Mouse (Mus musculus): Measurements from ENCODE around the gene Trp53i11. TPM values are rescaled to one million over a fixed set of nuclear protein-coding genes. Genes with fewer than 3 reads are reported as not detected.

Gene Trp53i11
- polyA plus RNA-seq, 1 experiment: 47.0 TPM

DNA sequence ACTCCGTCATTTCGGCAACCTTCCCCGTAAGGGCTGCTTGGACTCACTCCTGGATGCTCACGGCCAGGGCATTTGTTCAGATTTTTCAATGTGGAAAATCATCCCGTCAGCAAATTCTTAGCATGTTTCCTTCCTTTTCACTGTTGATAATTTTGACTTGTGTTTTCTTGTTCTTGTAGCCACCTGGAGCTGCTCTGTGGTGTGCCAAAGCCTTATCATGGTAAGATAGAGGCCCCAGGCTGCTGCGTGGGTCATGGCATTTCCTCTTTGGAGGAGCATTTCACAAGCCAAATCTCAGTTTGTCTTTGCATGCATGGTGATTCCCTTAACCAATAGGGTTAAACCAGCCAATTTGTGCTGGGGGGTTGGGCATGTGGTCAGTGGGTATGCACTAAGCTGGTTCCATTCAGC, 35.2 kb upstream of the Trp53i11 start:
- Histone ChIP-seq H3K4me3 (ENCODE audit: low read depth, low read length) (no peak overlapping the region), H3K4me1 (ENCODE audit: control insufficient read depth, insufficient read depth, insufficient read length, low read length) (peaks cover 16% of the 10 kb centered on the region), H3K27ac (ENCODE audit: insufficient read depth, low read depth, low read length) (no peak overlapping the region), H3K36me3 (ENCODE audit: control insufficient read depth, insufficient read depth, low read length) (no peaks in the 10 kb centered on the region), H3K27me3 (ENCODE audit: control insufficient read depth, insufficient read depth, low read length) (no peaks in the 10 kb centered on the region)
- WGBS: 51% methylated on average over 6 of the region's 6 CpGs
- TF ChIP-seq CTCF (IDR thresholded peaks at IDR 0.05; ENCODE audit: extremely low read depth, insufficient read length, insufficient replicate concordance, low read depth, low read length) (no peak), POLR2A (IDR thresholded peaks at IDR 0.05; ENCODE audit: low read depth, low read length) (no peak)

DNA sequence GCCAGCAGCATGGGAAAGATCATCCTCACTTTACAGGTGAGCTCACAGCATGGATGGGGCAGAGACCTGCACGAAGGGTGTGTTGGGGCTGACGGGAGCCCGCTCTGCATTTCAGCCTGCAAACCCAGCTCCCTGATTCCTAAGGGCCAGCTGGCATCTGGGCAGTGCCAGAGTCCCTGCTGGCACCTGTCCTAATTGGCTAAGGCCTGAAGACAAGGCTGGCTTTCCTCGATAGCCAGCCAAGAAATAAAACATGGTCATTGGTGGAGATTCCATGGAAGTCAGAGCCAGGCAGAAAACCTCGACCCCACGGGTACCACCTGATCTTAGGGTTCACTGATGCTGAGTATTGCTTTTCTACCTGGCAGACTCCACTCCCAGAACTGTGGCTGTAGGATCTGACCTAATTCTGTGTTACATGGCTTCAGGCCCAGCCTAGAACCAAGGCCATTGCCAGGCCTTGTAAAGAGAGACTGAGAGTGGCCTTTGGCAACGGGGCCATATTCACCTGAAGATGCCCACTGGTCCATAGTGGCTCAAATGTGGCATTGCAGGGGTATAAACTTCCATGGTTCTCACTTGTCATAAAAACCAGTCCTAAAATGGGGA, 34.4 kb upstream of the Trp53i11 start:
- H3K4me3 ChIP-seq (ENCODE audit: low read depth, low read length): no peak overlapping the region
- H3K36me3 ChIP-seq (ENCODE audit: control insufficient read depth, insufficient read depth, low read length): no peaks in the 10 kb centered on the region
- WGBS: 44% methylated on average over 7 of the region's 7 CpGs
- peaks cover 16% of the 10 kb centered on the region for H3K4me1 ChIP-seq (ENCODE audit: control insufficient read depth, insufficient read depth, insufficient read length, low read length)
- H3K27ac ChIP-seq (ENCODE audit: insufficient read depth, low read depth, low read length): no peak overlapping the region
- TF ChIP-seq POLR2A (IDR thresholded peaks at IDR 0.05; ENCODE audit: low read depth, low read length): no peak
- no peak for TF ChIP-seq CTCF (IDR thresholded peaks at IDR 0.05; ENCODE audit: extremely low read depth, insufficient read length, insufficient replicate concordance, low read depth, low read length)
- H3K27me3 ChIP-seq (ENCODE audit: control insufficient read depth, insufficient read depth, low read length): no peaks in the 10 kb centered on the region

DNA sequence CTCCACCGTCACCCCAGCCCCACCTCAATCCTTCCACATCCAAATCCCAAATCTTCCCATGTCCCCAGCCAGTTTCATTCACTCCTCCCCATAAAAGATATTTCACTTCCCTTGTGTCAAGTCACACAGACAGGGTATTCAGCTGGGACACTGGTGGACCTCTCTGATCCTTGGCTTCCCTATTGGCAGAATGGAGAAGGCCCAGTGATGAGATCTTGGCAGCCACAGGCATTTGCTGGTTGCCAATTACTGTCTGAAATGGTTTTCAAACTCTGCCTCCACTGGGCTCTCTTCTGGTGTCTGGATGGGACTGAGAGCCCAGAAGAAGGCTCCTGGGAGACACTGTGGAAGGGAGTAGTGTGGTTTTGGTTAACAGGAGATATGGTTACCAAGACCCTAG, 33.5 kb upstream of the Trp53i11 start:
- peaks cover 16% of the 10 kb centered on the region for H3K4me1 ChIP-seq (ENCODE audit: control insufficient read depth, insufficient read depth, insufficient read length, low read length)
- H3K27ac ChIP-seq (ENCODE audit: insufficient read depth, low read depth, low read length): no peak overlapping the region
- H3K27me3 ChIP-seq (ENCODE audit: control insufficient read depth, insufficient read depth, low read length): no peaks in the 10 kb centered on the region
- TF ChIP-seq CTCF (IDR thresholded peaks at IDR 0.05; ENCODE audit: extremely low read depth, insufficient read length, insufficient replicate concordance, low read depth, low read length): no peak
- TF ChIP-seq POLR2A (IDR thresholded peaks at IDR 0.05; ENCODE audit: low read depth, low read length): no peak
- no peaks in the 10 kb centered on the region for H3K36me3 ChIP-seq (ENCODE audit: control insufficient read depth, insufficient read depth, low read length)
- no peak overlapping the region for H3K4me3 ChIP-seq (ENCODE audit: low read depth, low read length)
- WGBS: 97% methylated on average over 1 of the region's 1 CpGs

DNA sequence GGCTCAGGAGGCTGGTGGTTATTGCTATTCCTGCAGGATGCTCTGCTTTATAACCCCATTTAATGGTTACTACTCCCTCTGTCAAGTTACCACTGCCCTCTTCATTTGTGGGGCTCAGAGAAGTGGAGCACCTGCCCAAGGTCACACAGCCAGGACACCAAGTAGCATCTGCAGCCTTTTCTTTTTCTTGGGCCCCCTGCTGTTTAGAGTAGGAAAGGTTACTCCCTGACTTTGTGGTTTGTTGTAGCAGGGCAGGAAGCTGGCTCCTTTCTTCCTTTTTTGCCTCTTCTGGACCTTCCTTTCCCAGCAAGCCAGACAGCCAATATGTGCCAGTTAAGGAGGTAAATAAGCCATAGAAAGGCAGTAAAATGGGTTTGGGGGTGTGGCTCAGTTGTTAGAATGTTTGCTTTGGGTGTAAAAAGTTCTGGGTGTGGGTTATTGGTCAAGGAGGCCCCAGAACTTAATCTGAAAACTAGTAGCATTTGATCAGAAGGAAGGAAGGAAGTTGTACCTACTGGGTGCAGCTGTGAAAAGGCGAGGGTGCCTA, 32.8 kb upstream of the Trp53i11 start:
- WGBS: 27% methylated on average over 1 of the region's 1 CpGs

DNA sequence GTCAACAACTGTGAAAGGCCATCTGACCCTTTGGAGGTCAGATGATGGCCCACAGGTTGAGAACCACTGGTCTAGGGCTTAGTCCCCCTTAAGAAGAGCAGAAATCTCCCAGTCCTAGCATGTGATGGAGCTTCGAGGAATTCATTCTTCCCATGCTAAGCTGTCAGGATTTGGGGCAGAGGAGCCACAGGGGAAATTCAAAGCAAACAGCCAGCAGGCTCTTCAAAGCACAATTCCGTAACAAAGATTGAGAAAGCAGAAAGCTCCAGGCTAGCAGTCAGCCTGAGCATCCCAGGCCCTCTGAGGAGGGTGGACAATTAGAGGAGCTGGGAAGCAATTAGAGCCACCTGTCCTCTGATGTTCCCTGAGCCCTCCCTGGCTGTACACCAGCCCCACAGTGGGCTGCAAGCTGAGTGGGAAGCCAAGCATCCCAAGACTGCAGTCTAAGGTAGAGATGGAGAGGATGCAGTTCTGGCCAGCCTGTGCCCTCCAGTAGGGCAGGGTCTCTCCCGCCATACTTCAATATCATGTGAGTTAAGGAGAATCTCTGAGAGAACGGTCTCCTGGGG, 26.8 kb upstream of the Trp53i11 start:
- Histone ChIP-seq H3K27me3 (ENCODE audit: control insufficient read depth, insufficient read depth, low read length) (no peaks in the 10 kb centered on the region), H3K27ac (ENCODE audit: insufficient read depth, low read depth, low read length) (no peak overlapping the region), H3K36me3 (ENCODE audit: control insufficient read depth, insufficient read depth, low read length) (no peaks in the 10 kb centered on the region), H3K4me1 (ENCODE audit: control insufficient read depth, insufficient read depth, insufficient read length, low read length) (peaks cover 13% of the 10 kb centered on the region; the same call in 1 of the 2 replicates), H3K4me3 (ENCODE audit: low read depth, low read length) (no peak overlapping the region)
- 93% methylated on average over 4 of the region's 4 CpGs for WGBS
- TF ChIP-seq POLR2A (IDR thresholded peaks at IDR 0.05; ENCODE audit: low read depth, low read length) (no peak), CTCF (IDR thresholded peaks at IDR 0.05; ENCODE audit: extremely low read depth, insufficient read length, insufficient replicate concordance, low read depth, low read length) (no peak)

More for the DNA sequence above, 32.8 kb upstream of the Trp53i11 start:
- peaks cover 16% of the 10 kb centered on the region for H3K4me1 ChIP-seq (ENCODE audit: control insufficient read depth, insufficient read depth, insufficient read length, low read length)
- no peak overlapping the region for H3K4me3 ChIP-seq (ENCODE audit: low read depth, low read length)
- no peaks in the 10 kb centered on the region for H3K36me3 ChIP-seq (ENCODE audit: control insufficient read depth, insufficient read depth, low read length)
- H3K27ac ChIP-seq (ENCODE audit: insufficient read depth, low read depth, low read length): no peak overlapping the region
- no peaks in the 10 kb centered on the region for H3K27me3 ChIP-seq (ENCODE audit: control insufficient read depth, insufficient read depth, low read length)
- TF ChIP-seq POLR2A (IDR thresholded peaks at IDR 0.05; ENCODE audit: low read depth, low read length): no peak
- no peak for TF ChIP-seq CTCF (IDR thresholded peaks at IDR 0.05; ENCODE audit: extremely low read depth, insufficient read length, insufficient replicate concordance, low read depth, low read length)

GRCm38 (mm10) chr2:93161914-93162664, 25.3 kb upstream of the Trp53i11 start:
- 63% methylated on average over 7 of the region's 7 CpGs for WGBS
- Histone ChIP-seq H3K4me3 (ENCODE audit: low read depth, low read length) (no peak overlapping the region), H3K4me1 (ENCODE audit: control insufficient read depth, insufficient read depth, insufficient read length, low read length) (peaks cover 15% of the 10 kb centered on the region), H3K36me3 (ENCODE audit: control insufficient read depth, insufficient read depth, low read length) (no peaks in the 10 kb centered on the region), H3K27me3 (ENCODE audit: control insufficient read depth, insufficient read depth, low read length) (no peaks in the 10 kb centered on the region), H3K27ac (ENCODE audit: insufficient read depth, low read depth, low read length) (no peak overlapping the region)
- TF ChIP-seq CTCF (IDR thresholded peaks at IDR 0.05; ENCODE audit: extremely low read depth, insufficient read length, insufficient replicate concordance, low read depth, low read length) (no peak), POLR2A (IDR thresholded peaks at IDR 0.05; ENCODE audit: low read depth, low read length) (no peak)

- no peak overlapping the region for H3K27ac ChIP-seq (ENCODE audit: insufficient read depth, low read depth, low read length)
Observed at GRCm38 (mm10) chr2:93162791-93163190, 24.6 kb upstream of the Trp53i11 start.

More at GRCm38 (mm10) chr2:93162791-93163190, 24.6 kb upstream of the Trp53i11 start:
- TF ChIP-seq POLR2A (IDR thresholded peaks at IDR 0.05; ENCODE audit: low read depth, low read length) (no peak), CTCF (IDR thresholded peaks at IDR 0.05; ENCODE audit: extremely low read depth, insufficient read length, insufficient replicate concordance, low read depth, low read length) (no peak)
- WGBS: 67% methylated on average over 4 of the region's 4 CpGs
- H3K36me3 ChIP-seq (ENCODE audit: control insufficient read depth, insufficient read depth, low read length): no peaks in the 10 kb centered on the region
- H3K27me3 ChIP-seq (ENCODE audit: control insufficient read depth, insufficient read depth, low read length): no peaks in the 10 kb centered on the region
- H3K4me3 ChIP-seq (ENCODE audit: low read depth, low read length): no peak overlapping the region
- peaks cover 15% of the 10 kb centered on the region for H3K4me1 ChIP-seq (ENCODE audit: control insufficient read depth, insufficient read depth, insufficient read length, low read length)
